Mouse (Mus musculus) limb, embryonic 13.5 days (tissue): Measurements from ENCODE around the gene Ppp2r2c. TPM values are rescaled to one million over a fixed set of nuclear protein-coding genes. Genes with fewer than 3 reads are reported as not detected.
A peak's percentile ranks its signal among the peaks of the same experiment; 100 is the strongest.

Experiments used
- ATAC-seq: fragments of 200-750 bp; cut with Nextera tagmentation; 2 replicates; pipeline ENCODE4 v1.8.0; 2017; ENCODE audit warnings: low read depth, moderate number of reproducible peaks, moderate TSS enrichment; ENCODE audit not compliant: low FRiP score
- H3K27ac ChIP-seq: fragments of 300-500 bp; sonication (generic); 2 replicates; pipeline ENCODE4 v1.5.1; 2015; ENCODE audit warnings: inconsistent platforms, mild to moderate bottlenecking, moderate library complexity
- H3K27me3 ChIP-seq: fragments of 300-500 bp; sonication (generic); 2 replicates; pipeline ENCODE4 v1.6.1; 2015; ENCODE audit warnings: mild to moderate bottlenecking, inconsistent platforms
- H3K36me3 ChIP-seq: fragments of 300-500 bp; sonication (generic); 2 replicates; pipeline ENCODE4 v1.6.1; 2015; ENCODE audit warnings: inconsistent platforms, mild to moderate bottlenecking, moderate library complexity
- H3K4me1 ChIP-seq: fragments of 300-500 bp; sonication (generic); 2 replicates; pipeline ENCODE4 v1.6.1; 2015; ENCODE audit warnings: inconsistent platforms
- H3K4me2 ChIP-seq: fragments of 300-500 bp; sonication (generic); replicated peaks from 2 replicates; pipeline ENCODE4 v1.6.1; 2015; ENCODE audit warnings: inconsistent platforms, mild to moderate bottlenecking, moderate library complexity
- H3K4me3 ChIP-seq: fragments of 300-500 bp; sonication (generic); 2 replicates; pipeline ENCODE4 v1.5.1; 2015; ENCODE audit warnings: moderate library complexity, mild to moderate bottlenecking, inconsistent platforms
- H3K9ac ChIP-seq: fragments of 300-500 bp; sonication (generic); 2 replicates; pipeline ENCODE4 v1.6.1; 2015; ENCODE audit warnings: mild to moderate bottlenecking, inconsistent platforms
- H3K9me3 ChIP-seq: fragments of 300-500 bp; sonication (generic); 2 replicates; pipeline ENCODE4 v1.6.1; 2016; ENCODE audit warnings: inconsistent platforms
- WGBS: fragments of 180-500 bp; shearing (Covaris S2); methylation state at CpG from one replicate; pipeline ENCODE4 v1.1.7; 2015; 5-methylcytosine and 5-hydroxymethylcytosine counted together
- polyA plus RNA-seq: library from polyadenylated mRNA; unstranded; fragments of >200 nt; fragmentation: Nextera tagmentation; extraction: Ambion mirVana; gene quantifications from 2 replicates; pipeline ENCODE4 v1.2.1, GENCODE M21; 2015

Ppp2r2c gene
- polyA plus RNA-seq, 1 experiment from 2014 or later: 0.15 TPM

DNA sequence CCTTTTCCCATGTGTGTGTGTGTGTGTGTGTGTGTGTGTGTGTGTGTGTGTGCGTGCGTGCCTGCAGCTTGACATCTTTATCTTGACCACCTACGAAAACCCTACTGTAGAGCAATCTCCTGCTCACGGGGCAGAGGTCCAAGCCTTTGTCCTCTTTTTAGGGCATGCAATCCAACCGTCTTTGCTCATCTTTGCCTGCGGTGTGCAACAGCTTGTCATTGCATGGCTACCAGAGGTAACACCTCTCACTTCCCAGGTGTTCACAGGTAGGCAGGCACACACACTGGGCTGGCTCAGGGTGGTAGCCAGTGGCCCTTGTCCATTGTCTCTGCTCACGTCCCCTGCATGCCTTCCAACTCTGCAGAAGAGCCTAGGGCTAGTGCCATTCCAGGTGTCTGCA lies 49.7 kb downstream of the Ppp2r2c start:
- ATAC-seq: no peak
- 68% methylated on average over 5 of the region's 7 CpGs for WGBS
- H3K9me3 ChIP-seq: no peaks in the 10 kb centered on the region
- H3K36me3 ChIP-seq: no peaks in the 10 kb centered on the region
- H3K4me1 ChIP-seq: peaks cover 6% of the 10 kb centered on the region; the same call in 1 of the 2 replicates
- peaks cover 10% of the 10 kb centered on the region; the same call in 1 of the 2 replicates for H3K27me3 ChIP-seq
- H3K27ac ChIP-seq: no peak overlapping the region
- H3K4me2 ChIP-seq: no peak overlapping the region
- H3K4me3 ChIP-seq: no peak overlapping the region
- H3K9ac ChIP-seq: no peak overlapping the region

- H3K9ac ChIP-seq: no peak overlapping the region
- H3K27ac ChIP-seq: no peak overlapping the region
- 33% methylated on average over 1 of the region's 1 CpGs for WGBS
Measured at GRCm38 (mm10) chr5:36920072-36920471, 51.8 kb downstream of the Ppp2r2c start.

DNA sequence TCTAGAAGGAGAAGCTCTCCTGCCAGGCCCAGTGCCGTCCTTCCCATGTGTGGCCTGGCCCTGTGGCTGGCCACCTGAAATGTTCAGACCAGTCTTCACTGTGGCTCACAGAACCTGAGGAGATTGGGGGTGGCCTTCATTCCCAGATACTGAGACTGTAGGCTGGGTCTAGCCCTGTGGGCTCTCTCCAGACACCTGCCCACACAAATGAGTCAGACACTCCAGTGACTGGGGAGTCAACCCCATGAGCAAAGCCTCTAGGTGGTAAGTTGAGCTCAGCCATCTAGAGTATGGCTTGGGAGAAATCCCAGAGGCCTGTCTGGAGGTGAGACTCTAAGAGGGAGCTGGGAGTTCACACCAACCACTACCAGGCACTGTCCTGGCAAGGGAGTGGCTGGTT lies 53.6 kb downstream of the Ppp2r2c start:
- no peak overlapping the region for H3K27ac ChIP-seq
- H3K9me3 ChIP-seq: no peaks in the 10 kb centered on the region
- no peak for ATAC-seq
- 0 out of 2 replicates have a peak, but pooled peaks cover 10% of the 10 kb centered on the region for H3K27me3 ChIP-seq
- no peak overlapping the region for H3K4me3 ChIP-seq
- H3K9ac ChIP-seq: no peak overlapping the region
- H3K4me2 ChIP-seq: no peak overlapping the region
- peaks cover 6% of the 10 kb centered on the region; the same call in 1 of the 2 replicates for H3K4me1 ChIP-seq
- WGBS: 82% methylated on average over 1 of the region's 1 CpGs
- H3K36me3 ChIP-seq: no peaks in the 10 kb centered on the region

More at GRCm38 (mm10) chr5:36920072-36920471, 51.8 kb downstream of the Ppp2r2c start:
- ATAC-seq: no peak
- H3K4me3 ChIP-seq: no peak overlapping the region
- H3K36me3 ChIP-seq: no peaks in the 10 kb centered on the region
- H3K4me1 ChIP-seq: peaks cover 6% of the 10 kb centered on the region; the same call in 1 of the 2 replicates
- H3K9me3 ChIP-seq: no peaks in the 10 kb centered on the region
- H3K27me3 ChIP-seq: 0 out of 2 replicates have a peak, but pooled peaks cover 10% of the 10 kb centered on the region
- no peak overlapping the region for H3K4me2 ChIP-seq

GRCm38 (mm10) chr5:36922811-36923210 lies 54.5 kb downstream of the Ppp2r2c start:
- Histone ChIP-seq H3K4me2 (no peak overlapping the region), H3K4me3 (no peak overlapping the region), H3K27me3 (0 out of 2 replicates have a peak, but pooled peaks cover 10% of the 10 kb centered on the region), H3K27ac (no peak overlapping the region), H3K9ac (no peak overlapping the region), H3K9me3 (no peaks in the 10 kb centered on the region), H3K36me3 (no peaks in the 10 kb centered on the region), H3K4me1 (peaks cover 6% of the 10 kb centered on the region; the same call in 1 of the 2 replicates)
- 77% methylated on average over 10 of the region's 10 CpGs for WGBS
- ATAC-seq: no peak

- no peak overlapping the region for H3K4me3 ChIP-seq
- H3K27me3 ChIP-seq: 0 out of 2 replicates have a peak, but pooled peaks cover 6% of the 10 kb centered on the region
- ATAC-seq: no peak
- WGBS: 41% methylated on average over 11 of the region's 11 CpGs
- no peaks in the 10 kb centered on the region for H3K9me3 ChIP-seq
- no peaks in the 10 kb centered on the region for H3K36me3 ChIP-seq
- no peak overlapping the region for H3K4me2 ChIP-seq
- H3K9ac ChIP-seq: no peak overlapping the region
- peaks cover 6% of the 10 kb centered on the region; the same call in 1 of the 2 replicates for H3K4me1 ChIP-seq
- H3K27ac ChIP-seq: no peak overlapping the region
Measured at GRCm38 (mm10) chr5:36923826-36924700, 55.8 kb downstream of the Ppp2r2c start.

- Histone ChIP-seq H3K4me1 (peaks cover 2% of the 10 kb centered on the region; the same call in 1 of the 2 replicates), H3K36me3 (no peaks in the 10 kb centered on the region), H3K27me3 (0 out of 2 replicates have a peak, but pooled peaks cover under 1% of the 10 kb centered on the region), H3K4me2 (no peak overlapping the region), H3K9me3 (0 out of 2 replicates have a peak, but pooled peaks cover 3% of the 10 kb centered on the region), H3K4me3 (no peak overlapping the region), H3K9ac (no peak overlapping the region), H3K27ac (no peak overlapping the region)
- WGBS: 48% methylated on average over 4 of the region's 4 CpGs
- ATAC-seq: no peak
Measured at GRCm38 (mm10) chr5:36928701-36929100, 60.4 kb downstream of the Ppp2r2c start.

- H3K27me3 ChIP-seq: no peaks in the 10 kb centered on the region
- ATAC-seq: no peak
- H3K9ac ChIP-seq: no peak overlapping the region
- no peak overlapping the region for H3K4me3 ChIP-seq
- H3K4me1 ChIP-seq: peaks cover 7% of the 10 kb centered on the region
- no peak overlapping the region for H3K27ac ChIP-seq
- no peak overlapping the region for H3K4me2 ChIP-seq
- H3K36me3 ChIP-seq: no peaks in the 10 kb centered on the region
- H3K9me3 ChIP-seq: 0 out of 2 replicates have a peak, but pooled peaks cover 3% of the 10 kb centered on the region
- 81% methylated on average over 3 of the region's 3 CpGs for WGBS
Measured at GRCm38 (mm10) chr5:36929376-36929775, 61.1 kb downstream of the Ppp2r2c start.

DNA sequence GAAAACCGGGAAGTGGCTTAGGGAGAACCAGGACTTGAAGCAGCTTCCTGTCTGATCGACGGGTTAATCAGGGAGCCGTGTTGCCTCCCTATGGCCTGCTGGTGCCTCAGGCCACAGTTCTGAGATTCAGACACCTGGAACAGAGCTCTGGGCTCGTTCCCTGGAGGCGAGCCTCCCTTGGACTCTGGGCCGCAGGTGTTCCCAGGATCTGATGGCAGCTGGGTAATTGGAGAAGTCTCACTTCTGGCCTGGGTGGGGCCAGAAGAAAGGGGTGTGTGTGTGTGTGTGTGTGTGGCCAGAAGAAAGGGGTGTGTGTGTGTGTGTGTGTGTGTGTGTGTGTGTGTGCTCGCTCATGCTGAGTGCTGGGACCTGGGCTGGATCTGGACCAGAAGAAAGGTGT lies 65.1 kb downstream of the Ppp2r2c start:
- Histone ChIP-seq H3K4me1 (peaks cover 9% of the 10 kb centered on the region), H3K9me3 (0 out of 2 replicates have a peak, but pooled peaks cover 3% of the 10 kb centered on the region), H3K4me2 (no peak overlapping the region), H3K27me3 (no peaks in the 10 kb centered on the region), H3K36me3 (no peaks in the 10 kb centered on the region), H3K9ac (no peak overlapping the region), H3K4me3 (no peak overlapping the region), H3K27ac (no peak overlapping the region)
- WGBS: 11% methylated on average over 7 of the region's 8 CpGs
- ATAC-seq: peak; percentile 33; the same call in 1 of the 2 replicates

DNA sequence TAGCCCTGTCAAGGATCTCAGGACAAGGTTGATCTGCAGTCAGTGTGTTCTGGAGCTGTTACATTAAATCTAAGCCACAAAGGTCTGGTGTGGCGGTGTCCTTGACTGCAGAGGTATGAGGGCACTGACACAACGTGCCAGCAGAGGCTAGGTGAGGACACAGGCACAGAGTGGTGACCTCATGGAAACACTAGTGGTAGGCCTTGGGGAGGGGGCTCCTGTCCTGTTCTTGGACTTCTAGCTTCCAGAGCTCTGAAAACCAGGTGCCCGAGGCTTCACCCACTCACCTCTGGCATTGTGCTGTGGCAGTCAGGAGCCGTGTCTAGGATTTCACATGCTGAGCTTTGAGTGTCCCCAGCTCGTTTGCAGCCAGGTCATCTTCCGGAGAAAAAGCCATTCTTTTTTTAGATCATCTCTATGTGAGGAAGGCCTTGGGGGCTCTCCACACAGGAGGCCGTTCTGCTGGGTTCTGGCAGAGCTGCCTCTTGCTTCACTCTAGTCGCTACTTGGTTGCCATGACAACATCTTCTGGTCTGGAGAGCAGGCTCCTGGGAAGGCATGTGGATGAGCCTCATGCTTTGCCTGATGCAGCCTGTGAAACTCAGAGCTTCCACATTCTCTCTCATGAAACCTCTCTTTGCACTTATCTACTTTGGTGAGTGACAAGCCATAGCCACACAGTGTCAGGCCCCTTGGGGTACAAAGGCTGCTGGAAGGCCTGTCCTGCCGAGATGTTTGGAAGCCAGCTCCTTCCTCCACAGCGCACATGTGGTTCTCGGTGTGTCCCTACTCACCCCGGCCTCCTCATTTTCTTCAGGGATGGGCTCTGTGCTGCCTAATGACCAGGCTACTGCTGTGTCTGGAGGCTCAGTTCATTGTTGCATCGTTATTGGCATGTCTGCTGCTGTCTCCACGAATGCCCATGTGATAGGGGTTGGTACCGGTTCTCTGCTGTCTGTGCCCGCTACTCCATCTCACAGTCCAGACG lies 67.5 kb downstream of the Ppp2r2c start:
- Histone ChIP-seq H3K27me3 (no peaks in the 10 kb centered on the region), H3K27ac (no peak overlapping the region), H3K4me2 (no peak overlapping the region), H3K4me1 (peaks cover 9% of the 10 kb centered on the region), H3K9ac (no peak overlapping the region), H3K4me3 (no peak overlapping the region), H3K9me3 (0 out of 2 replicates have a peak, but pooled peaks cover 3% of the 10 kb centered on the region), H3K36me3 (no peaks in the 10 kb centered on the region)
- ATAC-seq: no peak
- WGBS: 59% methylated on average over 17 of the region's 17 CpGs

DNA sequence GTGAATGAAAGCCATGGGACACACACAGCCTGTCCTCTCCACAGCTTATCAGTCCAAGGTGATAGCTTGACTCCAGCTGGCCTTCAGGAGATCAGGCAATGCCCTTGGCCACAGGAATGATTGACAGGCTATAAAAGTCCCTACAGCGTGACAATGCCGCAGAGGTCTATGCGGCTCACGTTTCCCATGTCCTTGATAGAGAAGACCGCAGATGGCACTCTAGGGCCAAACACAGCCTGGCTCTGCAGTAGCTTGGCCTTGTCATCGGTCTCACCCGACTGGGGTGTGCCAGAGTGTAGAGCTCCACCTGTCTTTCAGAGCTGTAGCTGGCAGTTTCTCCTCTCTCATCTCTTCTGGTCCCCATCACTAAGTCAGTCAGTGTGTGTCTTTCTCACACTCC lies 68.2 kb downstream of the Ppp2r2c start:
- ATAC-seq: no peak
- 75% methylated on average over 7 of the region's 7 CpGs for WGBS
- no peak overlapping the region for H3K4me2 ChIP-seq

GRCm38 (mm10) chr5:36938021-36938420 lies 69.7 kb downstream of the Ppp2r2c start:
- peaks cover 9% of the 10 kb centered on the region for H3K4me1 ChIP-seq
- no peaks in the 10 kb centered on the region for H3K36me3 ChIP-seq
- no peak overlapping the region for H3K4me3 ChIP-seq
- 87% methylated on average over 5 of the region's 5 CpGs for WGBS
- H3K4me2 ChIP-seq: no peak overlapping the region
- H3K27ac ChIP-seq: no peak overlapping the region
- no peak overlapping the region for H3K9ac ChIP-seq
- H3K27me3 ChIP-seq: no peaks in the 10 kb centered on the region
- H3K9me3 ChIP-seq: no peaks in the 10 kb centered on the region
- ATAC-seq: no peak

More for the DNA sequence above, 68.2 kb downstream of the Ppp2r2c start:
- Histone ChIP-seq H3K4me3 (no peak overlapping the region), H3K27me3 (no peaks in the 10 kb centered on the region), H3K9me3 (0 out of 2 replicates have a peak, but pooled peaks cover 3% of the 10 kb centered on the region), H3K4me1 (peaks cover 9% of the 10 kb centered on the region), H3K36me3 (no peaks in the 10 kb centered on the region), H3K27ac (no peak overlapping the region), H3K9ac (no peak overlapping the region)
